Mouse (Mus musculus): ENCODE results near the gene 1810049J17Rik. TPM values are rescaled to one million over a fixed set of nuclear protein-coding genes. Genes with fewer than 3 reads are reported as not detected.

Gene 1810049J17Rik
- polyA plus RNA-seq, 1 experiment from 2014 or later: 0.33 TPM

DNA sequence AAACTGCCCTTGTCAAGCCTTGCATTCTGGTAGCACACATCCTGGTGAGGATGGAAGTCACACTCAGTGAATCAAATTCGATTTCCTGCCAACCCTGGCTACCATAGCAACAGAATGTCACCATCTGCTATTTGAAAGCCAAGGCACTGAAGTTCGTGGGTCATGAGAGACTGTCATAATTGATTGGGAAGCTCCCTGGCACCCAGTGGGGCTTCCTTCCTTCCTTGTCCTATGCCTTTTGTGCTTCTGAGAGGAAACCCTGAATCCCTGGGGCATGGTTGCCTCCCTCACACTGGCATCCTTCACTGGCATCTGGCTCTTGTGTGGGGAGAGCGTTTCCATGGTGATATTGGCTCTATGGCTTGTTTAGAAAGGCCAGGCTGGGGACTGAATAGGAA lies 44.4 kb upstream of the 1810049J17Rik start:
- TF ChIP-seq CTCF (IDR thresholded peaks at IDR 0.05) (no peak), EP300 (IDR thresholded peaks at IDR 0.05) (no peak)
- no peaks in the 10 kb centered on the region for H3K36me3 ChIP-seq (ENCODE audit: insufficient read depth, low read length)
- WGBS: 35% methylated on average over 3 of the region's 3 CpGs
- H3K4me2 ChIP-seq (replicated peaks; ENCODE audit: low read depth, low read length): no peak overlapping the region
- H3K4me3 ChIP-seq (ENCODE audit: low read depth, low read length): no peak overlapping the region
- no peaks in the 10 kb centered on the region for H3K27me3 ChIP-seq (replicated peaks; ENCODE audit: insufficient read depth, low read length)
- H3K27ac ChIP-seq (ENCODE audit: low read length): no peak overlapping the region
- H3K4me1 ChIP-seq (ENCODE audit: insufficient read depth, low read depth, low read length): peaks cover 9% of the 10 kb centered on the region; the same call in 1 of the 2 replicates
- DNase-seq (ENCODE audit: low spot score): no peak
- H3K9ac ChIP-seq (replicated peaks; ENCODE audit: low read depth): no peak overlapping the region
- H3K9me3 ChIP-seq (ENCODE audit: low read length): no peaks in the 10 kb centered on the region
- 0 out of 2 replicates have a peak, but pooled peaks have one; percentile 12 for ATAC-seq

- H3K27ac ChIP-seq (ENCODE audit: low read length): no peak overlapping the region
- 70% methylated on average over 15 of the region's 15 CpGs for WGBS
- H3K4me3 ChIP-seq (ENCODE audit: low read depth, low read length): no peak overlapping the region
- no peaks in the 10 kb centered on the region for H3K27me3 ChIP-seq (replicated peaks; ENCODE audit: insufficient read depth, low read length)
- peaks cover 5% of the 10 kb centered on the region; the same call in 1 of the 2 replicates for H3K36me3 ChIP-seq (ENCODE audit: insufficient read depth, low read length)
- H3K4me2 ChIP-seq (replicated peaks; ENCODE audit: low read depth, low read length): no peak overlapping the region
- no peak overlapping the region for H3K9ac ChIP-seq (replicated peaks; ENCODE audit: low read depth)
- ATAC-seq (no peak), DNase-seq (ENCODE audit: low spot score) (no peak)
- peaks cover 9% of the 10 kb centered on the region; the same call in 1 of the 2 replicates for H3K4me1 ChIP-seq (ENCODE audit: insufficient read depth, low read depth, low read length)
- H3K9me3 ChIP-seq (ENCODE audit: low read length): no peaks in the 10 kb centered on the region
- TF ChIP-seq CTCF (IDR thresholded peaks at IDR 0.05): no peak
- no peak for TF ChIP-seq EP300 (IDR thresholded peaks at IDR 0.05)
These were observed 43.8 kb upstream of the 1810049J17Rik start for GRCm38 (mm10) chr15:12365416-12366071.

DNA sequence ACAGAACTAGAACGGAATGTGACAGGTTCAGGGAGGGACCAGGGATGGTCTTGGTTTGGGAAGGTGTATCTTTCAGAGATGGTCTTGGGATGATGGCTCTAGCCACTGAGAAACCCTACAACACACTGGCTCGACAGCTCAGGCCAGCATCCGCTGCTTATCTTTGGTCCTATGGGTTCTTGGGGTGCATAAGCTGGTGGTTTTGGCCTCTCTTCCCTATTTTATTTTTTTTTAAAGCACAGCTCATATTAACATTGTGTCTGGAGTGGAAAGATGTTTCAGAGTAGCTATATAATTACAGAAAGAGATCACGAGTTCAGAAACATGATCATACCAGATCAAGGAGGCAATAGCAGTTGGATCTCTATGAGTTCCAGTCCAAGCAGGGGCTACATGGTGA lies 42.4 kb upstream of the 1810049J17Rik start:
- H3K36me3 ChIP-seq (ENCODE audit: insufficient read depth, low read length): peaks cover 5% of the 10 kb centered on the region
- H3K4me3 ChIP-seq (ENCODE audit: low read depth, low read length): no peak overlapping the region
- H3K9me3 ChIP-seq (ENCODE audit: low read length): no peaks in the 10 kb centered on the region
- TF ChIP-seq EP300 (IDR thresholded peaks at IDR 0.05) (no peak), CTCF (IDR thresholded peaks at IDR 0.05) (no peak)
- no peaks in the 10 kb centered on the region for H3K27me3 ChIP-seq (replicated peaks; ENCODE audit: insufficient read depth, low read length)
- no peak for DNase-seq (ENCODE audit: low spot score)
- no peak for ATAC-seq
- peaks cover 9% of the 10 kb centered on the region; the same call in 1 of the 2 replicates for H3K4me1 ChIP-seq (ENCODE audit: insufficient read depth, low read depth, low read length)
- no peak overlapping the region for H3K4me2 ChIP-seq (replicated peaks; ENCODE audit: low read depth, low read length)
- WGBS: 79% methylated on average over 4 of the region's 4 CpGs
- no peak overlapping the region for H3K27ac ChIP-seq (ENCODE audit: low read length)
- no peak overlapping the region for H3K9ac ChIP-seq (replicated peaks; ENCODE audit: low read depth)

GRCm38 (mm10) chr15:12362701-12363040 lies 41.0 kb upstream of the 1810049J17Rik start:
- no peak overlapping the region for H3K4me2 ChIP-seq (replicated peaks; ENCODE audit: low read depth, low read length)
- DNase-seq (ENCODE audit: low spot score) (no peak), ATAC-seq (no peak)
- 87% methylated on average over 6 of the region's 6 CpGs for WGBS
- H3K27ac ChIP-seq (ENCODE audit: low read length): no peak overlapping the region
- no peak for TF ChIP-seq EP300 (IDR thresholded peaks at IDR 0.05)
- TF ChIP-seq CTCF (IDR thresholded peaks at IDR 0.05): no peak
- H3K4me1 ChIP-seq (ENCODE audit: insufficient read depth, low read depth, low read length): peaks cover 7% of the 10 kb centered on the region; the same call in 1 of the 2 replicates
- no peaks in the 10 kb centered on the region for H3K9me3 ChIP-seq (ENCODE audit: low read length)
- peaks cover 5% of the 10 kb centered on the region for H3K36me3 ChIP-seq (ENCODE audit: insufficient read depth, low read length)
- H3K9ac ChIP-seq (replicated peaks; ENCODE audit: low read depth): no peak overlapping the region
- no peak overlapping the region for H3K4me3 ChIP-seq (ENCODE audit: low read depth, low read length)
- H3K27me3 ChIP-seq (replicated peaks; ENCODE audit: insufficient read depth, low read length): no peaks in the 10 kb centered on the region

GRCm38 (mm10) chr15:12362001-12362700 lies 40.5 kb upstream of the 1810049J17Rik start:
- no peak for DNase-seq (ENCODE audit: low spot score)
- H3K4me1 ChIP-seq (ENCODE audit: insufficient read depth, low read depth, low read length): peaks cover 2% of the 10 kb centered on the region; the same call in 1 of the 2 replicates
- no peak overlapping the region for H3K4me3 ChIP-seq (ENCODE audit: low read depth, low read length)
- ATAC-seq: no peak
- H3K4me2 ChIP-seq (replicated peaks; ENCODE audit: low read depth, low read length): no peak overlapping the region
- 88% methylated on average over 14 of the region's 14 CpGs for WGBS
- H3K36me3 ChIP-seq (ENCODE audit: insufficient read depth, low read length): peaks cover 5% of the 10 kb centered on the region
- no peaks in the 10 kb centered on the region for H3K27me3 ChIP-seq (replicated peaks; ENCODE audit: insufficient read depth, low read length)
- no peak overlapping the region for H3K9ac ChIP-seq (replicated peaks; ENCODE audit: low read depth)
- H3K27ac ChIP-seq (ENCODE audit: low read length): no peak overlapping the region
- no peaks in the 10 kb centered on the region for H3K9me3 ChIP-seq (ENCODE audit: low read length)
- TF ChIP-seq EP300 (IDR thresholded peaks at IDR 0.05) (no peak), CTCF (IDR thresholded peaks at IDR 0.05) (no peak)

GRCm38 (mm10) chr15:12360519-12361212 lies 39.0 kb upstream of the 1810049J17Rik start:
- ATAC-seq (peak; percentile 67), DNase-seq (ENCODE audit: low spot score) (peak; percentile 88)
- H3K4me2 ChIP-seq (replicated peaks; ENCODE audit: low read depth, low read length): no peak overlapping the region
- no peak overlapping the region for H3K9ac ChIP-seq (replicated peaks; ENCODE audit: low read depth)
- no peaks in the 10 kb centered on the region for H3K4me1 ChIP-seq (ENCODE audit: insufficient read depth, low read depth, low read length)
- peaks cover 5% of the 10 kb centered on the region for H3K36me3 ChIP-seq (ENCODE audit: insufficient read depth, low read length)
- H3K27me3 ChIP-seq (replicated peaks; ENCODE audit: insufficient read depth, low read length): no peaks in the 10 kb centered on the region
- TF ChIP-seq CTCF (IDR thresholded peaks at IDR 0.05) (no peak), EP300 (IDR thresholded peaks at IDR 0.05) (peak; percentile 23; the same call in 1 of the 2 replicates)
- H3K4me3 ChIP-seq (ENCODE audit: low read depth, low read length): no peak overlapping the region
- WGBS: 70% methylated on average over 19 of the region's 19 CpGs
- no peaks in the 10 kb centered on the region for H3K9me3 ChIP-seq (ENCODE audit: low read length)
- peak overlapping the region; percentile 33; the same call in 1 of the 2 replicates for H3K27ac ChIP-seq (ENCODE audit: low read length)

Data from lung, postnatal 0 days (tissue).